Mouse (Mus musculus) adrenal gland, postnatal 4 days (tissue): ENCODE data around the gene Erbb2. TPM values are rescaled to one million over a fixed set of nuclear protein-coding genes. Genes with fewer than 3 reads are reported as not detected.

Experiments
- DNase-seq, 2 experiments: peaks; one replicate each; pipeline ENCODE4 v3.0.0; 2021 to 2022; ENCODE audit warnings: low spot score in 2 of 2, mixed read lengths in 2 of 2
- total RNA-seq, 2 experiments: library from RNA; stranded (reverse); gene quantifications; 2 replicates each; pipeline ENCODE4 v1.2.3; 2021

The Erbb2 gene
- total RNA-seq, 2 experiments from 2014 or later: 10.8 to 19.4 TPM

- no peak for DNase-seq
These were observed 67.0 kb downstream of the Erbb2 start for GRCm38 (mm10) chr11:98479026-98479939.

DNA sequence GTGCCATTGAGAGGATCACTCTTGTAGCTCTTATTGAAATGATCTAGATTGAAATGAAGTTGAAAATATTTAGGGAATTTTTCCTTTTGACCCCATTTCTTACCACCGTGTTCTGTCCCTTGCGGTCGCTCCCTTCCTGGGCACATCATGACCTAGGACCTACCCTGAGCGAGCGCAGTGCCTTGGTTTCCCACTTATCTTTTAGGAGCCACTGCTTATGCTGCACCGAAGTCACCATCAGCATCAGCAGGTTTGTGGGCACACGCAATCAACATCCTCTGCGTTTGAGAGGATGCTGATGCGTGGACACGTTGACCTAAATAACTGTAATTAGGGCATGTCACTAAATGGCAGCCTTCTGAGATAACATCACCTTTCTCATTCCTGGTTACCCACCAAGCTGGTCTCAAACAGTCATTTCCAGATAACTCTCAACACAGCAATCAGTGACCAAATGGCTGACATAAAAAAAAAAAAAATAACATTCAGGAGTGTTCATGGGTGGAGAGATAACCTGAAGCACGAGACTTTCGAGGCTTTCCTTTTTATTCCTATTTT, 67.7 kb downstream of the Erbb2 start:
- DNase-seq: no peak

- no peak for DNase-seq
These were observed 69.0 kb downstream of the Erbb2 start for GRCm38 (mm10) chr11:98481231-98481630.

GRCm38 (mm10) chr11:98482067-98482466, 69.8 kb downstream of the Erbb2 start:
- no peak for DNase-seq

DNA sequence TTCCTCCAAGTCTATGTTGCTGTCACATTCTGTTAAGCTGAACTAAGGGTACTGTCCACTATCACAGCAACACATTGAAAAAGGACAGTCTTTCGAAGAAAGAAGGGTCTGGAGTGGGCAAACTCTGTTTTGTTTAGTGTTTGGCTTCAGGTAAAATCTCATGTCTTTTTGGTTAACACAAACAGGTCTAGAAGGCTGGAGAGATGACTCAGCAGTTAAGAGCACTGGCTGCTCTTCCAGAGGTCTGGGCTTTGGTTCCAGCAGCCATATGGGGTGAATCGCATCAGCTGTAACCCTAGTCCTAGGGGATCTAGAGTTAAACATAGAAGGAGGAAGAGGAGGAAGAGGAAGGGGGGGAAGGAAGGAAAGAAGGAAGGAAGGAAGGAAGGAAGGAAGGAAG, 73.5 kb downstream of the Erbb2 start:
- no peak for DNase-seq

Other genes starting within 250 kb of the Erbb2 start
- gene Med1, start 219.2 kb upstream of the Erbb2 start, total RNA-seq: 10 to 100 TPM; 60.9 to 62.4 TPM
- 10 to 100 TPM; 50.8 to 53.8 TPM for gene Cdk12, start 209.4 kb upstream of the Erbb2 start, total RNA-seq
- gene Neurod2, start 82.8 kb upstream of the Erbb2 start, total RNA-seq: under 1 TPM in 1 of 2 experiments, not detected in 1; 0.34 TPM
- gene Ppp1r1b, start 64.1 kb upstream of the Erbb2 start, total RNA-seq: 1 to 10 TPM; 1.3 to 1.9 TPM
- 10 to 100 TPM; 30.3 to 30.9 TPM for gene Stard3, start 54.1 kb upstream of the Erbb2 start, total RNA-seq
- 10 to 100 TPM in 1 of 2 experiments, 1 to 10 TPM in 1; 8.6 to 16.7 TPM for gene Tcap, start 28.7 kb upstream of the Erbb2 start, total RNA-seq
- 100 to 1,000 TPM; 686 to 903 TPM for gene Pnmt, start 26.0 kb upstream of the Erbb2 start, total RNA-seq
- 10 to 100 TPM in 1 of 2 experiments, 1 to 10 TPM in 1; 9.7 to 11.0 TPM for gene Pgap3, start 12.0 kb upstream of the Erbb2 start, total RNA-seq
- gene Mien1, start 26.5 kb downstream of the Erbb2 start, total RNA-seq: 10 to 100 TPM; 53.5 to 55.3 TPM
- gene Grb7, start 33.9 kb downstream of the Erbb2 start, total RNA-seq: 10 to 100 TPM in 1 of 2 experiments, 1 to 10 TPM in 1; 5.9 to 10.3 TPM
- gene Ikzf3, start 133.6 kb downstream of the Erbb2 start, total RNA-seq: 1 to 10 TPM in 1 of 2 experiments, under 1 TPM in 1; 0.36 to 1.4 TPM
- under 1 TPM in 1 of 2 experiments, not detected in 1; 0.45 TPM for gene Zpbp2, start 138.6 kb downstream of the Erbb2 start, total RNA-seq
- gene Ormdl3, start 174.9 kb downstream of the Erbb2 start, total RNA-seq: 10 to 100 TPM; 74.7 to 84.1 TPM
- not detected for gene Lrrc3c, start 185.8 kb downstream of the Erbb2 start, total RNA-seq
- gene Gm12355, start 213.2 kb downstream of the Erbb2 start, total RNA-seq: 10 to 100 TPM; 23.3 to 26.6 TPM
- 10 to 100 TPM; 12.0 to 14.5 TPM for gene Gsdma3, start 213.9 kb downstream of the Erbb2 start, total RNA-seq
- gene Gsdma2, start 234.3 kb downstream of the Erbb2 start, total RNA-seq: under 1 TPM; 0.25 to 0.48 TPM